Mouse (Mus musculus) lung, postnatal 10 days (tissue): ENCODE measurements around the gene Hs6st1.
A peak's percentile ranks its signal among the peaks of the same experiment; 100 is the strongest.

Source experiments
- DNase-seq: peaks from one replicate; pipeline ENCODE4 v3.0.0; 2021

Hs6st1 gene

DNA sequence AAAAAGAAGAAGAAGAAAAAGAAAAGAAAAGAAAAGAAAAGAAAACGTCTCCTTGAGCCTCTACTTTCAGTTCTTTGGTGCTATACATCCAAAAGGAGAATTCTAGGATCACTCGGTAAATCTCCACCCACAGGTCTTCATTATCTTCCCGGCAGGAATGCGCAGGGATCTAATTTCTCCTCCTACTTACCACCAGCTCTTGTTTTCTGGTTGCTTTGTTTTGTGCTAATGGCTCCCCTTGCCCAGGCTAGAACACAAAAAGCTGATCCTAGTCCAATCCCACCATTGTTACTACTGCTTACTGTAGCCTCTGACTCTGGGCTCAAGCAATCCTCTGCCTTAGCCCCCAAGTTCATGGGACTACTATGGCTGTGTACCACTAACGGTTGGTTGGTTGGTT is 16.9 kb downstream of the Hs6st1 start:
- no peak for DNase-seq

DNA sequence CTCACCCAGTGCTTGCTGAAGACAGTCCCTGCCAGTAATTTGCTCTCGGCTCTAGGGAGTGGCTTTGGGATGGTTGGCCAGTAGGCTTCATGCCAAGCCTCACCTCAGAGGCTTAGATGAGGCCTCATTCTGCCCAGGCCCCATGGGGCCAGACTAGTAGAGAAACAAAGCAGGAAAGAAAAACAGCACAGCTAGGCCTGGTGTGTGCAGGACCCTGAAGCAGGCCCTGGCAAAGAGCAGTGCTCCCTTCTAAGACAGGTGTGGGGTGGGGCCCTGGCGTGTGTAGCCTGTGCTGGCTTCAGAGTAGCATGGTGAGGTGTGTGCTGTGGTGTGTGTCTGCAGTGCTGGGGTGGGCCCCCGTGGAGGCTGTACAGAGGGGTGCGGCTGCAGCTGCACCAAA is 20.2 kb downstream of the Hs6st1 start:
- DNase-seq: no peak

DNA sequence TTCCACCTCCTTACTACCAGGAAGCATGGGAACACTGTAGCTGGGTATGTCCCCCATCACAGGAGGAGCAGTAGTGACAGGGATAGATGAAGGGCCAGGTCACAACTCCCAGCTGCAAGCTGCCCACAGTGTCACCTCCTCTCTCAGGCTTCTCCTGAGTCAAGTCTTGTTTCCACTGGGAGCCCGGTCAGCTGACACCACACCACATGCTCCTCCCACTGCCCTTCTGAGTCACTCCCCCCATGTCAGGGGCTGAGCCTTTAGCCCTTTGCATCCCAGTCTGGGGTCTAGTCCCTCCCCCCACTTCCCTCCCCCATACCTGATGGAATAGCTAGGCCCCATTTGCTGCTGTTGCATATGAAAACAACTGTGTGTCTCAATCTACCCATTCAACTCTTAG is 21.3 kb downstream of the Hs6st1 start:
- DNase-seq: peak; percentile 32

DNA sequence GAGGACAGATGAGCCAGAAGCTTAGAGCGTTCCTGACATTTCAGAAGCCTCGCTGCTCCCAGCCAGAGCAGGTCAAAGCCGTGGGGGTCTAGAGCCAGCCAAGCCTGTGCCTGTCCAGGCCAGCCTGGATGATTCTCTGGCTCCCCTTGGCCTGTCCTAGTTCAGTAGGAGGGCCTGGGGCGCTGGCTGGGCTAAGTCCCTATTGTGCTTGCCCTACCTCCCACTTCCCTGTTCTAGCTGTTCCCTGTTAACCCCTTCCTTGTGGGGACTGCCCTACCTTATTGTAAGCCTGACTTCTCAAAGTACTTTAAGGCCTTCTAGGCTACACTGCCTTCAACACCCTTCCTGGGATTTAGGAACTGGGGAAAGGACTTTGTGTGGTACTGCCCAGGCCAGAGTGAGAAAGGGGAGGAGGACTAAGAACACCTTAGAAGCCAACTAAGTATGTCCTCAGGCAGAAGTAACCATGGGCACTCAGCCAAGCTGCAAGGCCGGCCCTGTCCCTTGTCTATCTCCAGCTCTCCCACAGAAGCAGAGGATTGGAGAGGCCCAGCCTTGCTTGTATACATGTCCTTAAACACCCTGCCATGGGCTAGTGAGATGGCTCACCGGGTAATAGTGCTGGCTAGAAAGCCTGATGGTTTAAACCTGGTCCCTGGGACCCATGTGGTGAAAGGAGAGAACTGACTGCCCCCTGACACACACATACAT is 22.0 kb downstream of the Hs6st1 start:
- no peak for DNase-seq

DNA sequence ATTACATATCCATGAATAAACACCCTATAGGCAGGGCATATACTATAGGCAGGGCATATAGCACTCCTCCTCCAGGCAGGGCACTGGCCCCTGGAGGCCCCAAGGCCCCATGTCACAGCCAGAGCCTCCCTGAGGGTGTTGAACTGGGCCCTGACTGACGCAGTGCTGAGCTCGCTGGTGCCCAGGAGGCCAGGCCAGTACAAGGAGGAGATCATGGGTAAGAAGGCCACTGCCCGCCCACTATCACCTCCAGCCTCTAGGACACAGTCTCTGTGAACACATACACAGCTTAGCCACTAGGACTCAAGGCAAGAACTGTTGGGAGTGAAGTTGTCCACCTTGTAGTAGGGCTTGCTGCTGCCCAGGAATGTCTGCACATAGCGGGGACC is 22.5 kb downstream of the Hs6st1 start:
- no peak for DNase-seq

DNA sequence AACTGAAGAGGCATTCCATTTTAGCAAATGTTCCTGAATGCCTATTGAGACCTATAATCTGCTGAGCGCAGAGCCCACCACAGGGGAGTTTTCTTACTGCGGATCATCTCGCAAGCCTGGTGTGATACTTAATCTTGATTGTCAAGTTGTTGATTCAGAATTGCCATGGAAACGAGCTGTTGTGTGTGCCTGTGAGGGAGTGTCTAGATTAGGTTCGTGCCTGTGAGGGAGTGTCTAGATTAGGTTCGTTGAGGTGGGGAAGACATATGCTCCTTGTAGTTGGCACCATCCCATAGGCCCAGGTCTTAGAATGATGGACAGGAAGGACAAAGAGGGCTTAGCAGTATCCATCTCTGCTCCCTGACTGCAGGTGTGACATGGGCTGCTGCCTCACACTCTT is 23.0 kb downstream of the Hs6st1 start:
- DNase-seq: no peak

DNA sequence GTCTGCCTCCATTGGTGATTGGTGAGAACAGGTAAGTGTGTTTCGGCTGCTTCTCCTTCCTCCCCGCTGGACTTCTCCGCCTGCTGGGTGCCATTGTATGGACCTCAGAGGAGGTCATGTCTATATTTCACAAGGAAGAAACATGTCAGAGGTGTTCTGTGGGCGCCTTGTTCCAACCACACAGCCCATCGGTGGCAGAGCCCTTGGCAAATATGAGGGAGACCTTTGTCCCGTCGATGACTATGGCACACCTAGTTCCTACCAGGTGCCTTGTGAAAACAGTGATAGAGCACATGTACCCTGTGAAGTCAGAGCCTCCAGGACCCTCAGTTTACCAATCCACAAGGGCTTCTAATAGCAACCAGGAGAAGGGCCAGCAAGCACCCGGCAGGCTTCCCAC is 25.5 kb downstream of the Hs6st1 start:
- no peak for DNase-seq

DNA sequence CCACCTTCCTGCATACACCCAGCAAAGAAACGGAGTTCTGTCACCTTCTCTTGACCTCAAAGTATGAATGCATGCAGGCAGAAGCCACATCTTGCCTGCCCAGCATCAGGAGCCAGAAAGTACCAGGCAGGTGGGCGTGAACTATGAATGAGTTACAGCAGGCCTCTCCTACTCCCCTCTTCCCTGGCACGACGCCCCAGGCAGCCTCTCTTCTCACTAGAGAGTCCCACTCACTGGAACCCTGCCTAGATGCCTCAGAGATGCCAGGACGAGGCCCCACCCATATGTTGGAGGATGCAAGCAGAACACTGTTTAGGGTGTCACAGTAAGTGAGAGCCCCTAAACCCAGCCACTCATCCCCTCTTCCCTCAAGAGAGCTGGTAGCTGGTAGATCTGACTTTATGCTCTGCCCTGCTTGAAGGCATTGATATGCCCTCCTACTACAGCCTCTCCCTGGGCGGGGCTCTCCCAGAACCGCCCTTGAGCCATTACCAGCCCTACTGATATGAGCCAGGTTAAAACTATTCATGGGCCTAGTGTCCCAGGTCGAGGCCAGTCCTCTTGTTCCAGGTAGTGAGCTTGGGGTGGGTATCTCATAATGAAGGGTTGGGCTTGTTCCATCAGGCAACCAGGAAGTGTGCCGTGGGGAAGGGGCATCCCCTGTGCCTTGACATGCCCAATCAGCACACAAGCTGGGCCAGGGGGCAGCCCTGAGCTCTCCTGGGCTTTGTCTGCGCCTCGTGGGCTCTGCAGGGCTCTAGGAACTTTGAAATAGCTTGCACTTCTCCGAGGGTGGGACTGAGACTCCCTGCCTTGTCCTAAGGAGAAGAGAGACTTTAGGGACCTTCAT is 27.4 kb downstream of the Hs6st1 start:
- peak; percentile 78 for DNase-seq

DNA sequence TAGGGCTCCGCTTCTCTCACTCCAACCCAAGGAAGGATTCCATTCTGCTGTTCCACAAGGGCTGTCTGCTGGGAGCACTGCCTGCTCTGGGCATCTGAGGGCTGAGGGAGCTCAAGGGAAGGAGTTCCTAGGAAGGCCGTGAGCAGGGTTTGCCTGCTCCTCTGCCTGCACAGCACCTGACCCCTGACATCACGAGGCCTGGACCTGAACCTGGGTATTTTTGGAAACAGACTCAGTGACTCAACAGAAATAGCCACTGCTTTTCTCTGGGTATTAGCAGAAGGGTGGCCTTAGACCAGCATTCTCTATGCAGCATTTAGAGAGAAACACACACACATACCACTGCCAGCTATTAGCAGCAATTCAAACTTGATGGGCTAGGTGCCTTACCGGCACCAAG is 30.2 kb downstream of the Hs6st1 start:
- DNase-seq: no peak

DNA sequence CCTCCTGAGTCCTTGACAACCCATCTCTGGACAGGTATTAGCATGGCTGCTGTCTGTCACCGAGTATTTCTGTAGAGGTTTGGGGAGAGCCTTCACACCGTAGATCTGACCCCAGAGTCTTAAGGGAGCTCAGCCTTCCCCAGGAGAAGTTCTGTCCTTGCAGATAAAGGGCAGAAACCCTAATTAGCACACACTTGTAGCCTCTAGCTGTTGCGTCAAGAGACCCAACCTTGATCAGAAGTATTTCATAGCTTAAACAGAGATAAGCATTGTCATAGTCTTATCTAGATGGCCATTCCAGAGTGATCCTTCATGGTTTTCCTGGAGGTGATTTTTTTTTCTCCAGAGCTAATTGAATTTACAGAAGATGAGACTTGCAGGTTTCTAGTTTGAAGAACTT is 32.2 kb downstream of the Hs6st1 start:
- DNase-seq: no peak

DNA sequence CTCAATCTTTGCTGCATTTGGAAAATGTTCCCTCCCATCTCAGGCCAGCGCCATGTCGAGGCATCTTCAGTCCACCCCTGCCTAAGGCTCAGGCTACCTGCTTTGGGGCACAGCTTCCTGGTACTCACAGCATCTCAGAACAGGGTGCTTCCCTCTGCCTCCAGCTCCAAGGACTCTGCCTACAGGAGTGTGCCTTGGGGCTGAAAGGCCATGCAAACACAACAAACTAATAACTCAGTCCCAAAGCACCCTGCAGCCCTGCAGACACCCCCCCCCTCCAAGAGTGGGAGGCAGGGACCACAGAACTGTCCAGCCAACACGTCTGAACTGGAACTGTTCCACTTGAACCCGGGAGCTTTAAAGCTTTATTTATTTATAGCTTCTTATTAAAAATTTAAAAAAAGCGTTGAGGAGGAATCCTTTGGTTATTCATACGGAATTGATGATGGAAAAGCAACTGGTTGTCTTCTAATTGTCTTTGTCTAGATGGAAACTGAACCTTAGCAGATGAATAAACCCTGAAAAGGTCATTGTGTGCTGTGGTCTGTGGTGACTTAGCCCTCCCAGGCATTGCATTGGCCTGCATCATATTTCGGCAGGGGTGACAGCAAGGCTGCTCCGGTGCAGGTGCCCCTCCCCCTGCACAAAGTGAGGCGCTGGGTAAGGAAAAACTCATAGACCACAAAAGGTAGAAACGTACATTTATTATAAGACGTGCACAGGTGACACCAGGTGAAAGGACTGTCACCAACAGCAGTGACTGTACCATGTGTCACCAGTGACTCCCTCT is 37.9 kb downstream of the Hs6st1 start:
- DNase-seq: no peak

DNA sequence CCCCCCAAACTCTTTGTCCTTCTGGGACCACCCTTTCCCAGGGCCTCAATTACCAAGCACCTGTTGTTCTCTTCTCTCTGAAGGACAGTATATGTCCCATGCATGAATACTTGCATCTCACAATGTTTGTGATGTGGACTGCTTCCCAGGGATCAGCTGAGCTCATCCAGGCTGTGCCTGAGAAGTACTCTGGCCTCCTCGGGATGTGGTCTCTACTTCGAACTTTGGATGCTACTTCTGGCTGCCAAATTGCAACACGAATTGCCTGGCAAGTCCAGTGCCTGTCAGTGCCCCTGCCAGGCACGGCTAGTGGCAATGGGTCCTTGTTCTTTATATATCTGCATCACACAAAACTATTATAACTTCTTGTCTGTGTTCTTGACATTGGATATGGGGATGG is 41.8 kb downstream of the Hs6st1 start:
- DNase-seq: no peak

DNA sequence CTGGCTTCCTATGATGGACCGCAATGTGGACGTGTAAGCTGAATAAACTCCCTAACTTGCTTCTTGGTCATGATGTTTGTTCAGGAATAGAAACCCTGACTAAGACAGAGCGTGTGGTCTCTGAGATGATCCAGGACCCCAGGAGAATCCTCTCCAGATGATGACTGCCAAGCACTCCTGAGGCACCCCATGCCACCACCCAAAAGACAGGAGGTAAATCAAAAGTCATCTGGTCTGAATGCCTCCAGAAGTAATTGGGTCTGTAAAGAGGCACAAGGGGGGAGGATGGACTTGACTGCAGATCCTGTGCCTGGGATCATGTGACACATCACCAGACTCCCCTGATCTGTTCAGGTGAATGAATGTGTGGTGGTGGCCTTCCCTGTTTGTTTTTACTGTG is 44.5 kb downstream of the Hs6st1 start:
- DNase-seq: no peak

DNA sequence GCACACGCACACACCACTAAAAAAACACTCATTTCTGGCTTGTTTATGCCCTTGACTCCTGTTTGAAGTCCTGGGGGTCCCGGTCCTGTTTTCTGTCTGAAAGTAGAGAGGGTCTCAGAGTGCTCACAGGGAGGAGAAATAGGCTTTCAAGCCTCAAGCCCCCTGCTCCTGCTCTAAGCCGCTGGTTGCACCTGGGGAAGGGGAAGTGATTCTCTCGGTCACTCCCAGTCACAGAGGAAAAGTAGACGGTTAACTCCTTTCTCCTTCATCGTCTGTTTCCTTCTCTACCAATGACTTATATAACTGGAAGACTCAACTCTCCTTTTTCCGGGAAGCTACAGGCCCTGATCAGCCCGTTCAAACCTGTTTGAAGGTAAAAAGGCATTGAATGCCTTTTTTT is 45.5 kb downstream of the Hs6st1 start:
- DNase-seq: no peak

DNA sequence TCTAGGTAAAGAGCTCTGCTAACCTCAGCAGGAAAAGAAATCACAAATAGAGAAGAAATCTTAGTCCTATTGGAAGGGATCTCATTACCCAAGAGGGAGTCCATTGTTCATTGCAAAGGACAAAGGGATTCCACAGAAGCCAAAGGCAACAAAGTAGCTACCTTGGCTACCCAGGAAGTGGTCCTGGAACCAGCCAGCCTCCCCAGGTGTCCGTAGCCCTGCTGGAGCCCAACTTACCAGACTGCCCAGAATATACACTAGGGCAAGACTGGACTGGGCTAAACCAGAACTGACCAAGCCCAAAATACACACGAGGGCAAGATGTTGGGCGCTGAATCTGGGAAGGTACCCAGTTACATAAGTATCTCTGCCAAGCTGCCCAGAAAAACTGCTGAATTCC is 46.6 kb downstream of the Hs6st1 start:
- no peak for DNase-seq

DNA sequence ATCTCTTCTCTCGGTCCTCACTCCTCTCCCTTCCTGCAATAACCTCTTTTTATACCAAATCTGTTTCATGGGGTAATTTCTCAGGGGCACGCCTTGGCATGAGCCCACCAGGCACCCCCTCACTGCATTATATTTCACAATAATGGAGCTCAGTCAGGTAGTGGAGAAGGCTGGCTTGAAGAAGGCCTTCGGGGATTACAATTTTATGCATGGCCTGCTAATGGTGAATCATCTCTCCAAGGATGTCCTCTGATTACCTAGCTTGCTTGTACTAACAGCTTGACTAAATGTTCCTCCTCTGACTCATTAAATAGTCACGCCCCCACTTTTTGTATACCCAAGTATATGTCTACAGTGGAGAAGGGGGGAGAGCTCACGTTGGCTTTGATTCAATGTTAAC is 48.3 kb downstream of the Hs6st1 start:
- no peak for DNase-seq

DNA sequence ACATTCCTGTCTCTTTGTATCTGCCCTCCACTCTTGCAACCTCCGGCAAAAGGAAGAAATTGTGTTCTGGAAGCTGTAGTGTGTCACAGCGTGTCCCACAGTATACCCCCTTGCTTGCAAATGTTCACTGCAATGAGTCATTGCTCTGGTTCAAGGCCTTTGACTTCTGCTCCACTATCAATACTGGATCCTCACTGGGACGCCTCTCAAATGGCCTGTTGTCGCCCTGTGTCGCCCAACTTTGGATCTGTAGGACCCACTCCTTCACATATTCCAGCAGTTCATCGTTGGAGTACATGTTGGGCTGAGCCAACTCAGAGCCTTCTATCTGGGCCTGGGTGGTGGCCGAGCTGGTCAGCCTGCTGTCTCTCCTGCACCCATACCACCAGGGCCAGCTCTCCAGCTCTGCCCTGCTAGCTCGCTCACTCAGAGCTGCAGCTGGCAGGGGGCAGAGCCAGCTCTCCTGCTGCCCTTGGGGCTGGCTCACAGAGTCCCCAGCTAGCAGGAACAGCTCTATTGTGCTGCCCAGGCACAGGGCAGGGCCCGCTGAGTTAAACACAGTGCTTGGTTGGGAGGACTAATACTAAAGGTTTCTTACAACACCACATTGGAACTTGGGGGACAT is 50.0 kb downstream of the Hs6st1 start:
- DNase-seq: no peak

DNA sequence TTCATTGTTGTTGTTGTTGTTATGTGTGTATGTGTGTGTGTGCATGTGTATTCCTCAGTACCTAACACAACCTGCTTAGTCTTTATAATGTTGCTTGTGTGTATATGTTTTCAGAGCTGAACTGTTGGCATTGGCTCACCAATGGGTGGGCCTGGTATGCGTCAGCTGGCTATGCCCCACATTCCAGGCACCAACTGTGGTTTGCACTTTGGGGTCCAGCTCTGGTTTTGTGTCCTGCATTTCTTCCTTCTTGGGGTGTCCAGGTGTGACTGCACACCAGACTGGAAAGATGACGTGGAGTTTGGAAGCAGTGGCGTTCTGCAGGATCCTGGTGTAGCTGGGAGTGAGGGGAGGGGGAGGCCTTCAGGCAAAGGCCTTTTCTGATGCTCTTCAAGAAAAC is 50.8 kb downstream of the Hs6st1 start:
- no peak for DNase-seq

DNA sequence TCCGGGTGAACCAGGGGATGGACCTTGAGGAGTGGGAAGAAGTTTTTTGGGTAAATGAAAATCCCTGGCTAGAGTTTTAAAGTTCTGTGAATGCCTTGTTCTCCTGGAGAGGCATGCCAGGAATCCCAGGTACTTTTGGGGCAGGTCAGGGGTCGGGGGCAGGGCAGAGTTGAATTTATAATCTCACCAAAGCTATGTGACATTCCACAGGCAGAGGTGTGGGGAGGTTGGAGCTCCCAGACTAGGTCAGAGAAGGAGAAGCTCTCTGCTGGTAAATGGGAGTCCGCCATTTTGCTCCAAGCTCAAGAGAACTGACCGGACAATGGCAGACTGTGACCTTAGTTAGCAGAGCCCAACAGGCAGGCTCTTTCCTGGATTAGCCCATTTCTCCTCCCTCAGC is 51.2 kb downstream of the Hs6st1 start:
- DNase-seq: no peak

DNA sequence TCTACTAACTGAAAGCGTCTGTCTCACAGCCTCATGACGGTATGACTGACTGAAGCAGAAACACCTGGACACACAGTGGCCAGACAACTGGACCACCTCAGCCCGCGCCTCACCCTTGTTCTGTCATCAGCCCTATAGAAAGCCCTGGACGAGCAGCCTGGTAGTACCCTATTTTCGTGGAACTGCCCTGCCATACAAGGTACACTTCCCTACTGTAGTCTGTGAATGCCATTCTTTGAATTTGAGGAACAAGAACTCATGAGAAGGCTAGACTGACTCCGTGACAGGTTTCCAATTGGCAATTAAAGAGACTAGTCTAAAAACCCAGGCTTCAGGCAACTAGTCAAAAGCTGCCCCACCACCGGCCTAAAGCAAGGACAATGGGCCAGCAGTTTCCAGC is 53.0 kb downstream of the Hs6st1 start:
- DNase-seq: no peak

DNA sequence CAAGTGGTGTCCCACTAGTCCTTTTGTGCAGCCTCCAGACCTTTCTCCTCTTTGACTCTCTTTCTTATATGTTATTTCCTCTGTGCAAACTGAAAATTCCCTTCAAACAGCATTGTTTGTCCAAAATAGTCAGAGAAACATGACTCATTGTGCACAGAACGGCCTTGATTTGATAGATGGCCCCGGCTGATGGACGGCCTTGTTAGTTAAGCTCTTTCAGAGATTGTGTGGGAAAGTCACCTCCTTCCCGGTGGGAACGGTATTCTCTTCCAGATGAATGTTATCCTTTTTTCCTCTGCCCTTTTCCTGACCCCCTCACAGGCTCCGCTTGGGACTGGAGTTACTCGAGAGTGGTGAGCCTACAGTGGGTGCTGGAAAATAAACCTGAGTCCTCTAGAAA is 56.9 kb downstream of the Hs6st1 start:
- no peak for DNase-seq

DNA sequence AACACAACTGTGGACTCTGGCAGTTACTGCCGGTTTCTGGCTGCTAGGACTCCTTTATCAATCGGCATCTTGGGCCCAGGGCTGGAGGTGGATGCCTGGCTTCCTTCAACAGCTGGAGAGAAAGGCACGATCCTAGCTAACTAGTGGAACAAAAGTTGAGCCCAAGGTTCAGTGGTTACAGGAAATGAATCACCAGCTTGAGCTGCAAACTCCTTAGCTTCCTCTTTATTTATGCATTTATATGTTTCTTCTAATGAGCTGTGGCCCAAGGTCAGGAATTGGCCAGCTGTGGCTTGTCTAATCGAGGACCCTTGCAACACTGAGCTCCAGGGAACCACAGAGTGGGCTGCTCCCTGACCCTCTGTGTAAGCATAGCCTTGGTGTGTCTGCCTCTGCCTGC is 60.9 kb downstream of the Hs6st1 start:
- DNase-seq: peak; percentile 54

DNA sequence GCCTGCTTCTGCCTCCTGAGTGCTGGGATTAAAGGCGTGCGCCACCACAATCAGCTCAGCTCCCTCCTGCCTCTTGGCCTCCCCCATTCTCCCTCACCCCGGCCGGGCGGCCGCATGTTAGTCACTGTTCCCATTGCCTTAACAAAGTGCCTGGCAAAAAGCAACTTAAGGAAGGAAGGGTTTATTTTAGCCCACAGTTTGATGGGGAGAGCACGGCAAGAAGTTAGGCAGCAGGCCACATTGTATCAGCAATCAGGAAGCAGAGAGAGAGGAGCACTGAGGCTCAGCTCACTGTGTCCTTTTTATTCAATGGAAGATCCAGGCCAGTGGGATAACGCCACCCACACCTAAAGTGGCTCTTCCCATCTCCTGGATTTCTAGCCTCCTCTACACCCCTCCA is 61.7 kb downstream of the Hs6st1 start:
- DNase-seq: no peak
